Mouse (Mus musculus): ENCODE measurements around the gene Camsap3.

Camsap3 gene

GRCm38 (mm10) chr8:3655526-3655925 lies 68.4 kb downstream of the Camsap3 start, which contains the start of gene Retn:
Gene Retn, plus strand, starts transcription at chr8:3655770.
- no peak for DNase-seq (ENCODE audit: low read depth, low spot score)

- no peak for DNase-seq (ENCODE audit: low read depth, low spot score)
Observed at GRCm38 (mm10) chr8:3656725-3657381, 69.8 kb downstream of the Camsap3 start.

Data from A20 (cell line).